Mouse (Mus musculus) liver, embryonic 14.5 days (tissue): Measurements from ENCODE around the gene Fat3. TPM values are rescaled to one million over a fixed set of nuclear protein-coding genes. Genes with fewer than 3 reads are reported as not detected.

Source experiments
- ATAC-seq: fragments of 200-750 bp; cut with Nextera tagmentation; 2 replicates; pipeline ENCODE4 v1.8.0; 2017; ENCODE audit warnings: moderate number of reproducible peaks, mild to moderate bottlenecking, moderate library complexity; ENCODE audit not compliant: insufficient read depth
- DNase-seq, 3 experiments: peaks; one replicate each; pipeline ENCODE4 v3.0.0-alpha.2; 2012 to 2013; ENCODE audit warnings: low read depth in 3 of 3, low spot score in 3 of 3
- H3K27ac ChIP-seq: fragments of 300-500 bp; sonication (generic); 2 replicates; pipeline ENCODE4 v1.5.1; 2014; ENCODE audit warnings: moderate library complexity, mild to moderate bottlenecking, control low read depth, inconsistent platforms
- H3K27me3 ChIP-seq: fragments of 300-500 bp; sonication (generic); 2 replicates; pipeline ENCODE4 v1.6.1; 2014; ENCODE audit warnings: mild to moderate bottlenecking, low read length, moderate library complexity; ENCODE audit not compliant: control insufficient read depth, insufficient read depth
- H3K36me3 ChIP-seq: fragments of 300-500 bp; sonication (generic); replicated peaks from 2 replicates; pipeline ENCODE4 v1.6.1; 2014; ENCODE audit warnings: low read depth; ENCODE audit not compliant: control insufficient read depth, insufficient read depth
- H3K4me1 ChIP-seq, 2 experiments: fragments of 200-500 bp in 1 of 2; fragments of 300-500 bp in 1 of 2; sonication (generic) in 1 of 2; replicated peaks; 2 replicates each; pipeline ENCODE4 v1.6.1; 2012 to 2014; ENCODE audit warnings: antibody characterized with exemption in 1 of 2, inconsistent platforms in 1 of 2, low read length in 1 of 2; ENCODE audit not compliant: control insufficient read depth in 2 of 2, insufficient read depth in 2 of 2
- H3K4me2 ChIP-seq: fragments of 300-500 bp; sonication (generic); 2 replicates; pipeline ENCODE4 v1.6.1; 2014; ENCODE audit warnings: low read depth, mild to moderate bottlenecking, control low read depth, moderate library complexity
- H3K4me3 ChIP-seq, 2 experiments: fragments of 200-500 bp in 1 of 2; fragments of 300-500 bp in 1 of 2; sonication (generic) in 1 of 2; 2 replicates each; pipeline ENCODE4 v1.5.1; 2012 to 2014; ENCODE audit warnings: low read depth in 2 of 2, low read length in 2 of 2, mild to moderate bottlenecking in 2 of 2, control low read depth in 1 of 2, inconsistent platforms in 1 of 2, moderate library complexity in 1 of 2; ENCODE audit not compliant: insufficient read depth in 1 of 2
- H3K9ac ChIP-seq: fragments of 300-500 bp; sonication (generic); replicated peaks from 2 replicates; pipeline ENCODE4 v1.6.1; 2014; ENCODE audit warnings: mild to moderate bottlenecking, control low read depth, moderate library complexity
- H3K9me3 ChIP-seq: fragments of 300-500 bp; sonication (generic); 2 replicates; pipeline ENCODE4 v1.6.1; 2016; ENCODE audit warnings: low read length, mixed read lengths; ENCODE audit not compliant: control insufficient read depth
- CTCF ChIP-seq: IDR thresholded peaks from 2 replicates; pipeline ENCODE4 v1.5.1; 2016; ENCODE audit warnings: antibody characterized with exemption, low read depth, control low read depth
- EP300 ChIP-seq: IDR thresholded peaks from 2 replicates; pipeline ENCODE4 v1.6.1; 2016; ENCODE audit warnings: antibody characterized with exemption, low read depth
- WGBS: fragments of 180-500 bp; shearing (Covaris S2); extraction: QIAGEN DNeasy Blood & Tissue Kit; methylation state at CpG from one replicate; pipeline ENCODE4 v1.1.7; 2014; ENCODE audit not compliant: insufficient replicate concordance; 5-methylcytosine and 5-hydroxymethylcytosine counted together
- polyA plus RNA-seq, 2 experiments: library from polyadenylated mRNA; depleted of rRNA in 1 of 2; stranded (reverse) in 1 of 2; unstranded in 1 of 2; fragments of >200 nt; fragmentation: Nextera tagmentation in 1 of 2; extraction: Ambion mirVana in 1 of 2; gene quantifications; 2 replicates each; pipeline versions ENCODE4 v1.2.1 to v1.2.3; 2012 to 2014

Gene Fat3
- polyA plus RNA-seq, 2 experiments = 0.06 TPM; not detected in 1

DNA sequence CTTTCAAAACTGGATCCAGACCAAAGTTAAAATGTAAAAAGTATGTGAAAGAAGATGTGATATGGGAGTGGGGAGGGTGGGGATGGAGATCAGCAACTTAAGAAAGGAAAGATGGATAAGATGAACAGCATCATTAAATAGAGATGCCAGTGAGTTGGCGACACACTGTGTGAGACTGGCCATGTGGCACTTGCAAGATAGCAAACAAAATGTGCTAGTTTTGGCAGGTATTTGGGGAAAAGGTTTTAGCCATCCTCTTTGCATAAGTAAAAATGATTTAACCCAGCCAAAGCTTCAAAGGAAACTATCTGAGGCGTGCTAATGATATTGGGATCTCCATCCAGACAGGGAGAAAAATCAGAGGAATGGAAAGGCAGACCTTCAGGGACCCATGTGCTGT lies 157.9 kb downstream of the Fat3 start:
- 48% methylated on average over 2 of the region's 2 CpGs for WGBS
- H3K27me3 ChIP-seq = no peaks in the 10 kb centered on the region

DNA sequence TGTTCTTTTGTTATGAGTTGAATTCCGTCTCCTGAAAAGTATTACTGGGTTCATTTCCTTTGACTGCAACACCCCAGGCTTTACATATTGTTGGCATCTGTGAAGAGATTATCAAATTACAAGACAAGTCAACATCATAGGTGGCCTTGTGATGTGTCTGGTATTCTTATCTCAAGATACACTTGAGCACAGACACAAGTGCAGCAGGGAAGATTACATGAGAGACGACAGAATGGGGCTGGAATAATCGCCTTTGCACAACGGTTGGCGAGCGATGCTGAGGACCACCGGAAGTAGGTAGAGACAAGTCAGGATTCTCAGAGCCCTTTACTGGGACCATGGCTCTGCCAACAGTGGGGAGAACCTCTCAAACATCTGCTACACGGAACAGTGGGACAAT lies 158.5 kb downstream of the Fat3 start:
- peak; percentile 59; the same call in 1 of the 2 replicates for ATAC-seq

More for the DNA sequence above, 157.9 kb downstream of the Fat3 start:
- Histone ChIP-seq H3K9me3 (no peaks in the 10 kb centered on the region), H3K4me1 (peaks cover 0 to 3% of the 10 kb centered on the region in 2 experiments; a peak in 1 of 4 replicates), H3K4me2 (no peak overlapping the region), H3K4me3 (no peak overlapping the region), H3K36me3 (no peaks in the 10 kb centered on the region), H3K9ac (no peak overlapping the region), H3K27ac (no peak overlapping the region)
- ATAC-seq = no peak
- TF ChIP-seq EP300 (no peak), CTCF (no peak)
- no peak for DNase-seq

DNA sequence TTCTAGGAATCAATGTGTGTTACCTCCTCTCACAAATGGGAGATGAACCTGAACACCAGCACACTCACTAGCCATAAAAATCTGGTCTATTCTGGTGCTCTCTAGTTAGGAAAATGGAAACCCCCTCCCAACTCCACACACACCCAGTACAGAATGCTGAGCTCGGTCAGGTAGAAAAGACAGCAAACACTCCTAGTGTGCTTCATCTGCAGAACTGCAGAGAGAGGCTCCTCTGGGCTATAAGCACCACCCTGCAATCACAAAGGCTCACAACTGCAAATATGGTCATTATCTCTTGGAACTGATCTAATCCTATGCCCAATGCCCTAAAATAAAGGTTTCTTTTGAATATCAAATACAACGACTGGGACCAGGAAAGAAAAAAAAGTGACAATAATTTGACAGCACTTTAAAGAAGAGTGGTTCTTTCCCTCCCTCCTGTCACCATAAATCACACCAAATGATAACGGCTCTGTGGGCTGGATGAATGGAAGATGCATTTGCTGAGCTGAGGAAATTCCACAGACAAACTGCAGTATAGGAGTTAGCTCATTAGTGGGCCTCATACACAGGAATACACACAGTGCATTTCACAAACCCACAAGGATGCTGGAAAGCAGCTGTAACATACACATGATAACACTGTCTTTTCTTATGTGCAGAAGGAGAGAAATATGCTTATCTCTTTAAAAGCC lies 170.6 kb downstream of the Fat3 start:
- no peak for DNase-seq
- H3K36me3 ChIP-seq = no peaks in the 10 kb centered on the region
- H3K27me3 ChIP-seq = no peaks in the 10 kb centered on the region
- H3K9me3 ChIP-seq = no peaks in the 10 kb centered on the region
- no peak for TF ChIP-seq CTCF
- TF ChIP-seq EP300 = no peak
- no peaks in the 10 kb centered on the region for H3K4me1 ChIP-seq
- no peak overlapping the region for H3K27ac ChIP-seq
- ATAC-seq = no peak
- no peak overlapping the region for H3K4me3 ChIP-seq
- H3K4me2 ChIP-seq = no peak overlapping the region
- 32% methylated on average over 3 of the region's 3 CpGs for WGBS
- no peak overlapping the region for H3K9ac ChIP-seq

More for the DNA sequence above, 158.5 kb downstream of the Fat3 start:
- Histone ChIP-seq H3K36me3 (no peaks in the 10 kb centered on the region), H3K27me3 (no peaks in the 10 kb centered on the region), H3K4me3 (no peak overlapping the region), H3K9me3 (no peaks in the 10 kb centered on the region), H3K4me1 (peaks cover 0 to 3% of the 10 kb centered on the region in 2 experiments; a peak in 1 of 4 replicates), H3K4me2 (no peak overlapping the region), H3K27ac (no peak overlapping the region), H3K9ac (no peak overlapping the region)
- peak; percentile 41 for TF ChIP-seq EP300
- no peak for TF ChIP-seq CTCF
- peak in 1 of 3 experiments; percentile 1 for DNase-seq
- 43% methylated on average over 8 of the region's 8 CpGs for WGBS

DNA sequence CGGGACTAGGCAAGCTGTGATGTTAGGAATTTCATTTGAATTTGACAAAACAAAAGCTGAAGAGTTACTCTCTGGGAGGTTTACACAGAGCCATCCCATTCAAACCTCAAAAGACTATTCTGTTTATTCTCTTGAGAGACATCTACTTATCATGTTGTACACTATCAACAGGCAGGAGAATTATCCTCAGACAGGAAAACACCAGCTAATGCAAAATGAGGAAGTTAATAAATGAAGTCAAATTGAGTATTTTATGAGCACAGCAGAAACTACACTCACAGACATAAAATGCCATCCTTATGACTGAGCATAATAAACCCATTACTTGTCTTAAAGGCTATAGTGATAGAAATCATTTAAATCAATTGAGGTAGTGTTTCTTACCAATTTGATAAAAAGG lies 182.1 kb downstream of the Fat3 start:
- Histone ChIP-seq H3K4me3 (no peak overlapping the region), H3K27ac (no peak overlapping the region), H3K27me3 (no peaks in the 10 kb centered on the region), H3K9me3 (no peaks in the 10 kb centered on the region), H3K9ac (no peak overlapping the region), H3K4me1 (no peaks in the 10 kb centered on the region), H3K36me3 (no peaks in the 10 kb centered on the region), H3K4me2 (no peak overlapping the region)
- ATAC-seq (no peak), DNase-seq (no peak)
- WGBS = 52% methylated on average over 1 of the region's 1 CpGs
- TF ChIP-seq CTCF = no peak
- no peak for TF ChIP-seq EP300

GRCm38 (mm10) chr9:16312599-16313197 lies 188.4 kb downstream of the Fat3 start:
- Histone ChIP-seq H3K9ac (no peak overlapping the region), H3K27ac (no peak overlapping the region), H3K27me3 (no peaks in the 10 kb centered on the region), H3K9me3 (no peaks in the 10 kb centered on the region), H3K4me1 (no peaks in the 10 kb centered on the region), H3K36me3 (no peaks in the 10 kb centered on the region), H3K4me2 (no peak overlapping the region), H3K4me3 (no peak overlapping the region)
- ATAC-seq = no peak
- TF ChIP-seq EP300 (no peak), CTCF (no peak)
- 11% methylated on average over 4 of the region's 4 CpGs for WGBS
- no peak for DNase-seq
